Mouse (Mus musculus) G1E-ER4 (cell line): Measurements from ENCODE around the gene Kcnd1. TPM values are rescaled to one million over a fixed set of nuclear protein-coding genes. Genes with fewer than 3 reads are reported as not detected.

ENCODE experiments used
- GATA1 ChIP-seq: IDR thresholded peaks from one replicate; pipeline ENCODE4 v1.8.0; 2012; ENCODE audit warnings: low read length, inconsistent platforms
- polyA plus RNA-seq: library from polyadenylated mRNA; stranded (reverse); fragments of >175 nt; gene quantifications from 2 replicates; pipeline ENCODE4 v1.2.3, GENCODE M21; 2012

Kcnd1 gene
- polyA plus RNA-seq, 1 experiment, result 0.22 TPM

DNA sequence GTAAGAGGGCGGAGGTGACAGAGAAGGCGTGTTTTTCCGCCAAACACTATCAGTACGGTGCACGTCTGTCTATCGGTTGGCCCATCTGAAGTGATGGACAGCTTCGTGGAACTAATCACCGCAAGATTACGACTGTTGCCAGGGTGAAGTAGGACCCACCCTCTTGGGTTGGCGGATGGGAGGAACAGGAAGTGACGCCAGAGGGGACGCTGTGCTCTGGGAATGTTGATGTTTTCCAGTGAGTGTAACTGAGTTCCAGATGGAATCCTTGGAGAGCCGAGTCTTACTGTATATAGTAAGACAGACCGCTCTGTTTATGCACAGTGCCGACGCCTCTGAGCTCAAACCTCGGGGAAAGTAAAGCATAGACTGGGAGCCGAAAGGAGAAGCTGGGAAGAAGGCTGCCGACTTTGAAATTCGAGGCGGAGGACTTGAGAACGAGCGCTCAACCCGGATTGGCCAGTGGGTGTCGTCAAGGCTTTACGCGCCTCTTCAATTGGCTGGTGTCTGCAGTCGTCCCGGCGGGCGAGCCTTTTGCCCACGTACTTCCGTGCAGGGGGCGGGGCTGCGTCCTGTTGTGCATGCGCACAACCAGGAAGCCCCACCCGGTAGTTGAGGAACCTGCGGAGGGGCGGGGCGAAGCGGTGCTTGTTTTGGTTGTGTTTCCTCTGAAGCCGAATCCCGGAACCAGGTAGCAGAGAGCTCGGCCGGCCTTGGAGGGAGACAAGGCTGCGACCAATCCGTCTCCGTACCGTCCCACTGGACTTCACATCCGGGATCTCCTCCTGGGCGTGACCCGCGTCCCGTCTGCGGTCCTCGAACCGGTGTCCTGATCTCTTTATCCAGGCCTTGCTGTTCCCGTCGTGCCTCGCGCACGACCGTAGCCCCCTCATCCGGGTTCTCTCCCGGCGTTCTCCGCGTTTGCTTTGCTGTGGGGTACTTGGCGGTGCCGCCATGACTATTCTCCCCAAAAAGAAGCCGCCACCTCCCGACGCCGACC, 19.4 kb downstream of the Kcnd1 start, which contains the start of gene Otud5:
Gene Otud5 (plus strand): TSS at position 202 of the 1,000 bp plus-strand sequence.
- TF ChIP-seq GATA1, result peak; percentile 17

DNA sequence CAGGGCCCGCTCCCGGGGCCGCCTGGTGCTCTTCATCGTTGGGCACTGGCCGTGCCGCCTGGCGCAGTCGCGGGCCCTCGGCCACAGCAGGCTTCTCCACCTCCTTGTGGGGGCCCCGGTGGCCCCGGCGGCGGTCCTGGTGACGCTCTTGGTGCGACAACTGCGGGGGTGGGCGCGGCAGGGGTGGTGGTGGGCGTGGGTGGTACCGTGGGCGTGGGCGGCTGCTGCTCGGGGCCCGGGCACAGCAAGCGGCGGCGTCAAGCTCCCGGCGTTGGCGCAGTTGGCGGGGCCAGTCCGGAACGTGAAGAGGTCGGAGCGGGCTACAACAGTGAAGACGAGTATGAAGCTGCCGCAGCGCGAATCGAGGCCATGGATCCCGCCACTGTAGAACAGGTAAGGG, 20.2 kb downstream of the Kcnd1 start:
- no peak for TF ChIP-seq GATA1

GRCm38 (mm10) chrX:7847845-7848244, 25.8 kb downstream of the Kcnd1 start:
- TF ChIP-seq GATA1, result no peak

DNA sequence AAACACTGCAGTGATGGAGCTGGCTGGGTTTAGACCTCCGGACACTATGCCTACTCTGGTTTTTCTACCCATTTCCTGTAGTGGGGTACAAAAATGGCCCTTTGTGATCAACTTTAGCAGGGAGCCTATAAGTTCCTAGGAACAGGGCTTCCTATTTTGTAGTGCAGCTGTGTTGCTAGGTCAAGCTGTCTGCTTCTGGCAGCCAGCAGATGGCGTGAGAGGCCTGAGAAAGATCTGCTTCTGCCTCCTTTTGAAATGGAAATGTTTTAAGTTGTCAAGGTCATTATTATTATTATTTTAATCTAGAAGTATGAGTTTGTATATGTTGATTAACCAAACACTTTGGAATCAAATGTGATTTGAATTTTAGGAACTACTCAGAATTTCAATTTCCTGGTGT, 32.5 kb downstream of the Kcnd1 start:
- no peak for TF ChIP-seq GATA1

DNA sequence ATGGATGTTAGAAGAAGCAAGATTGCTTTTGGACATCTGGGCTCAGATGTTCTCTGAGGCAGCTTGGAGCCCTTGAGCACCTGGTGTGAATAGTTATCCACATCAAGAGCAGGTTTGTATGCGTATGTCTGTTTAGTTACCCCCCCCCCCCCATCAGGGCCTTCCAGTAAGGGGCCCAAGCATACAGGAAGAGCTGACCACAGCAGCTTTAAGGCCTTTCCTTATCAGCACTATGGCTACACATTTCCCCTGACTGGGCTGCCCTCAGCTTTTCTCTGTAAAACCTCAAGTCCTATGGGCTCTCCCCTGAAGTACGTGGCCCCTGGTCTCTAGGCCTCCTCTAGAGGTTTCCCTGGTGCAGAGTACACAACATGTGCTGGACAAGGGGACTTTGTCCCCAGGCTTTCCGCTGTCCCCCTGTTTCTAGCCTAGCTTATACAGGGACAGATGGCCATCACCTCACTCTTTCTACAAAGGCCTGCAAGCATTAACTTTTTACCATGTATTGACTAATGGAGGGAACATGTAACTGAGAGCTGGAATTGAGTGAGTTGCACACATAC, 37.2 kb downstream of the Kcnd1 start:
- no peak for TF ChIP-seq GATA1

DNA sequence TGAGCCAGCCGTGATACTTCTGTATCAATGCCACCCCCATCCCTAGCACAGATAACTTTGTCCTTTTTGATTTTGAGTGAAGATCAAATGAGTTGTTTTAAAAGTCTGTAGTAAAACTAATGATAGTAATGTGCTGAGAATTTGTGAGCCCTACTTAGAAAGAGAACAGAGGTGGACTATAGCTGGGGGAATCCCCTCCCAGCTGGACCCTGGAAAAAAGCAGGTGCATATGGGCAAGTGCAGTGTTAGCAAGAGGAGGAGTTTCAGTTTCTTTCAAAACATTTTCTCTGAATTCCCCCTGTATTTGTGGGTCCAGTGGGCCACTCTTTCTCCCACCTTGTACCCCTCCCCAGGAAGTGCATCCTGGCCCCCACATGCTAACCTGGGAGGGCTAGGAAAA, 41.1 kb downstream of the Kcnd1 start:
- no peak for TF ChIP-seq GATA1

GRCm38 (mm10) chrX:7864551-7864950, 42.5 kb downstream of the Kcnd1 start:
- no peak for TF ChIP-seq GATA1

DNA sequence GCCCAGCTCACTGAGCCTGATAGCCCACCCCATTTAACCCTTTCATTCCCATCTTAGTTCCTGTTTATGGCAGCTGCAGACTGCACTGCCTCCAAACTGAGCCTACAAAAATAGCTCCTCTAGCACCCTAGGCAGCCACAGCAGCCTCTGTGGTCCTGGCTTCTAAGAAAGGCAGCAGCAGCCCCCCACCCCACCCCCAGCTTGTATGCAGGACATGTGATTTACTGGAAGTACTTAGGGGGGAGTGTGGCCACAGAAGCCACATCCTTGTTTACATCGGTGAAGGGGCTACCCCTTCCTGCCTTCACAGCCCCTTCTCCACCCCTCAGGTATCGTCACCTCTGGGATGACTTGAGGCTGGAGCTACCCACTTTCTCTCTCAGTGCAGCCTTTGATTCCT, 43.3 kb downstream of the Kcnd1 start:
- TF ChIP-seq GATA1, result no peak

- no peak for TF ChIP-seq GATA1
Observed at GRCm38 (mm10) chrX:7865786-7866185, 43.7 kb downstream of the Kcnd1 start.

- TF ChIP-seq GATA1, result no peak
Observed at GRCm38 (mm10) chrX:7867141-7867540, 45.1 kb downstream of the Kcnd1 start.

- no peak for TF ChIP-seq GATA1
Observed at GRCm38 (mm10) chrX:7868506-7868905, 46.4 kb downstream of the Kcnd1 start.

DNA sequence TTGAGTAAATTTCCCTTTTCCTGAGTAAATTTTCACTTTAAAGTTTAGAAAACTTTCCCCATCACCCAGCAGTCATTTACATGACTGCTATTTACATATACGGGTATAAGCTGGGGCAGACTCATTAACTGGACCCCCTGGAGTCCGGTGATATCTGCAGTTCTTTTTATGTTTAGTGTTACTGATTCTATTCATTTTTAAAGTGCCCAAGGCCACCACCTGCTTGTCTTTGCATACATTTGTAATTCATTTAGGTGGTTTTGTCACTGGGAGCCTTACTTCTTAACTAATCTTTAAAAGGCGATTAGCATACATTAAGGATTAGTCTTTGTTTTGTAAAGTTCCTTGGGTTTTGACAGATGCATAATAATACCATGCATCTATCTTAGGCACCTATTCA, 47.7 kb downstream of the Kcnd1 start:
- TF ChIP-seq GATA1, result no peak

DNA sequence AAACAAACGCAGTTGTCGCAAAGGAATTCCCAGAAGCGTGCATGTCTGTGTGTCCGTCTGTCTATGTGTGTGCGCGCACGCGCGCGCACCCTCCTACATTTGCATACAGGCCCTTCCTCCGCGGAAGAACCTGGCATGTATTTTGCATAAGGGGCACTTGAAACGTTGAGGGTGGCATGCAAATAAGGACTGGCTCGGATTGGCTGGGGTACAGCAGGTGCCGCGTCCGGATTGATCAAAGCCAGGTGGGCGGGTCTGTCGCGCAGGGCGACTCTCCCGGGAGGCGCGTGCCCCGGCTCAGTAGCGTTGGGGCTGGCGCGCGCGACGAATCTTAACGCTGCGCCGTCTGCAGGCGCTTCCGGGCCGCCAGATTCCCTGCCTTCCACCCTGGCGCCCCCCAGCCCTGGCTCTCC, 55.9 kb downstream of the Kcnd1 start, which contains the start of gene Pim2:
Gene Pim2 (plus strand): TSS at position 256 of the 413 bp plus-strand sequence.
- TF ChIP-seq GATA1, result no peak

DNA sequence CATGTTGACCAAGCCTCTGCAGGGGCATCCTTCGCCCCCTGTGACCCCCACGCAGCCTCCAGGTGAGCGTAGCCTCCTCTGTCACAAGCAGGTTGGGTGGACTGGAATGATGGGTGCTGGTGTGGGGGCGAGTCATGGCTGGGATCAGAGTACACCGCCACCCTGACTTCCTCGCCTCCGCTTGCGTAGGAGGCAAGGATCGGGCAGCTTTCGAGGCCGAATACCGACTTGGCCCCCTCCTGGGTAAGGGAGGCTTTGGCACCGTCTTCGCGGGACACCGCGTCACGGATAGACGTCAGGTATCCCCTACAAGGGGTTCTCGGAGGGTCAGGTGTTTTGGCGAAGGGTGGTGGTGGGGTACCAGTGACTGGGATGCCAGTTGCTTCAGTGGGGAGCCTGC, 56.4 kb downstream of the Kcnd1 start:
- TF ChIP-seq GATA1, result no peak

GRCm38 (mm10) chrX:7879819-7880218, 57.7 kb downstream of the Kcnd1 start:
- TF ChIP-seq GATA1, result no peak

- no peak for TF ChIP-seq GATA1
Observed at GRCm38 (mm10) chrX:7883841-7884567, 61.9 kb downstream of the Kcnd1 start, which contains the start of gene Slc35a2. Gene Slc35a2 (plus strand): TSS chrX:7884028.

Other genes with a start within 250 kb of the Kcnd1 start
- 0.21 and 0.60 TPM in 2 replicates for gene Foxp3, start 248.6 kb upstream of the Kcnd1 start, polyA plus RNA-seq
- gene Ppp1r3f, start 248.0 kb upstream of the Kcnd1 start, polyA plus RNA-seq, result 1.9 and 2.3 TPM in 2 replicates
- 31.8 and 33.6 TPM in 2 replicates for gene Ccdc22, start 216.8 kb upstream of the Kcnd1 start, polyA plus RNA-seq
- gene Cacna1f, start 215.2 kb upstream of the Kcnd1 start, polyA plus RNA-seq, result 0.02 and 0.10 TPM in 2 replicates
- 0.18 and 0.27 TPM in 2 replicates for gene Syp, start 183.8 kb upstream of the Kcnd1 start, polyA plus RNA-seq
- gene Prickle3, start 165.0 kb upstream of the Kcnd1 start, polyA plus RNA-seq, result not detected in 2 replicates
- gene Plp2, start 150.9 kb upstream of the Kcnd1 start, polyA plus RNA-seq, result 8.9 and 13.9 TPM in 2 replicates
- not detected in 2 replicates for gene Magix, start 141.0 kb upstream of the Kcnd1 start, polyA plus RNA-seq
- gene Gpkow, start 125.2 kb upstream of the Kcnd1 start, polyA plus RNA-seq, result 6.1 and 9.3 TPM in 2 replicates
- 14.2 and 17.0 TPM in 2 replicates for gene Wdr45, start 108.0 kb upstream of the Kcnd1 start, polyA plus RNA-seq
- gene Gm45208, start 100.0 kb upstream of the Kcnd1 start, polyA plus RNA-seq, result 1.5 and 4.7 TPM in 2 replicates
- gene Praf2, start 93.8 kb upstream of the Kcnd1 start, polyA plus RNA-seq, result 9.2 and 10.4 TPM in 2 replicates
- gene Ccdc120, start 71.4 kb upstream of the Kcnd1 start, polyA plus RNA-seq, result 9.6 and 11.4 TPM in 2 replicates
- gene Tfe3, start 59.7 kb upstream of the Kcnd1 start, polyA plus RNA-seq, result 36.2 and 43.7 TPM in 2 replicates
- 23.3 and 28.3 TPM in 2 replicates for gene Gripap1, start 32.5 kb upstream of the Kcnd1 start, polyA plus RNA-seq
- gene Otud5, start 19.1 kb downstream of the Kcnd1 start, polyA plus RNA-seq, result 71.5 and 82.8 TPM in 2 replicates
- gene Pim2, start 56.0 kb downstream of the Kcnd1 start, polyA plus RNA-seq, result 14.2 and 14.5 TPM in 2 replicates
- 60.7 and 69.5 TPM in 2 replicates for gene Slc35a2, start 61.7 kb downstream of the Kcnd1 start, polyA plus RNA-seq
- gene Pqbp1, start 77.0 kb downstream of the Kcnd1 start, polyA plus RNA-seq, result 179 and 197 TPM in 2 replicates
- gene Timm17b, start 77.1 kb downstream of the Kcnd1 start, polyA plus RNA-seq, result 129 and 177 TPM in 2 replicates
- gene Gm10491, start 85.5 kb downstream of the Kcnd1 start, polyA plus RNA-seq, result not detected in 2 replicates
- not detected in 2 replicates for gene Gm10490, start 87.3 kb downstream of the Kcnd1 start, polyA plus RNA-seq
- gene Pcsk1n, start 97.5 kb downstream of the Kcnd1 start, polyA plus RNA-seq, result not detected in 2 replicates
- gene Eras, start 106.3 kb downstream of the Kcnd1 start, polyA plus RNA-seq, result not detected in 2 replicates
- gene Hdac6, start 125.6 kb downstream of the Kcnd1 start, polyA plus RNA-seq, result 2.6 and 3.2 TPM in 2 replicates
- gene Gata1, start 155.8 kb downstream of the Kcnd1 start, polyA plus RNA-seq, result 1,486 and 2,392 TPM in 2 replicates
- not detected in 2 replicates for gene Glod5, start 196.2 kb downstream of the Kcnd1 start, polyA plus RNA-seq